Mouse (Mus musculus) gastrocnemius, postnatal 10 days (tissue): ENCODE measurements around the gene Myo16. TPM values are rescaled to one million over a fixed set of nuclear protein-coding genes. Genes with fewer than 3 reads are reported as not detected.

Source experiments
- DNase-seq: peaks from one replicate; pipeline ENCODE4 v3.0.0; 2021; ENCODE audit warnings: mixed read lengths
- total RNA-seq, 2 experiments: library from RNA; stranded (reverse); gene quantifications; 2 replicates each; pipeline ENCODE4 v1.2.3; 2021

Myo16 gene
- total RNA-seq, 2 experiments from 2014 or later, result 3.9 to 5.3 TPM

DNA sequence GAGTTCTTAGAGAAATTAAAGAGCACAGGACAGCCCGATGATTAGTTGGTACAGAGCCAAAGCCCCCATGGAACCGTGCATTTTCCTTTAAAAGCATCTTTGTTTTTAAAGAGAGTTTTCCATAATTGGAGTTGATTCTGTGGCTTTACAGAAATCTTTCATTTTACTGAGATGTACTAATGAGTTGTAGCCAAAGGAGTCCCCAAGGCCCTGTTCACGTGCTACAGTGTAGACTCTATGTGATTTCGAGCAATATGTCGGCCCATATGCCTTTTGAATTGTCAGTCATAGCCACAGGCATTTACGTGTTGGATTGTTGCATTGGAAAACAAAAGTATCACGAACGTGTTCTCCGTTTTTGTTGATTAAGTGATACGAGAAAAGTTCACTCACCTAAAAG lies 325.3 kb downstream of the Myo16 start:
- no peak for DNase-seq

DNA sequence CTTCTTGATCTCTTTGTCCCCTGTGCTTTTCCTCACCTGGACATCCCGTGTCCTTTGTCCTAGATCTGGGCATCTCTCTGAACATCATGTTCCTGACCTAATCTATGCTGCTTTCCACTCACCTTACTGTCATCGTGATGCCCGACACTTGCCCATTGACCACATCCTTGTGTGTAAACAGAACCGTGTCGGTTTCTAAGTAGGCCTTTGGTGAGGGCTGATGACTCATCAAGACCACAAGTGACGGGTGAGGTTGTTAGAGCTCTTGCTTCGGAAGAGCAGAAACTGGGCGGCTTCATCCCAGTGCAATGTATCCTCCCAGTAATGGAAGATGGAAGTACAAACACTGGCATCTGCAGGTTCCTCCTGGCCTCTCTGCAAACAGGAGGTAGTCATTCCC lies 327.1 kb downstream of the Myo16 start:
- no peak for DNase-seq

DNA sequence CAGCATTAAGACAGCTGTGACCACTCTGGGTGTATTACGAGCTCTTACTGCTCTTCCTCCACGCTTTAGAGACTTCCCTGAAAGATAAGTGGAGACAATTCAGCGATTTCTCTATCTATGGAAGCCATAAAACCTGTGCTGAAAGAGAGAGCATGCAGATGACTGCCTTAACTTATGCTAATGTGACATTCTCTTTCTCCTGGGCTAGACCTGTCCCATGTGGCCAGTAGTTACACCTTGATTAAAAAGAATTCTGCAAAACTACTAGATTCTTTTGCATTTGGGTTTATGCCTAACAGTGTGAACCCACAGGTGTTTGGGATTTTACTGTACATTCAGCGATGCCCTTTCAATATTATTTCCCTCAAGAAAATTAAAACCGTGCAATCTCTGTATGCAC lies 328.4 kb downstream of the Myo16 start:
- DNase-seq, result no peak

DNA sequence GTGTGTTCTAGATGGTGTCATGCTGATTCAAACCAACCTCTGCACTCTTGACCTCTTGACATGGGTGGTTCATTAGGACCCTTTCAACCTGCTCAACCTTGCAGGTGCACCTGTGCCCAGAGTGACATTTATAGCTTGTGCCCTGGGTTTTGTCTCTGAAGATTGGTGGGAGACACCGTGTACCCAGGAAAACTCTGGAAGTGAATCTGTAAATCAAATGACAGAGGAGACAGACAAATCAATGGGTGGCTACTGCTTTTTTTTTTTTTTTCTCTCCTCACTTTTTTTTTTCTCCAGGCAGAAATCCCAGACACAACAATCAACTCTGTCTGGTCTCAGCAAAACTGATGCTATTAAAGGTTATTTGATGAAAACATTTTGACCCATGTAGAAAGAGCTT lies 329.2 kb downstream of the Myo16 start:
- DNase-seq, result no peak

DNA sequence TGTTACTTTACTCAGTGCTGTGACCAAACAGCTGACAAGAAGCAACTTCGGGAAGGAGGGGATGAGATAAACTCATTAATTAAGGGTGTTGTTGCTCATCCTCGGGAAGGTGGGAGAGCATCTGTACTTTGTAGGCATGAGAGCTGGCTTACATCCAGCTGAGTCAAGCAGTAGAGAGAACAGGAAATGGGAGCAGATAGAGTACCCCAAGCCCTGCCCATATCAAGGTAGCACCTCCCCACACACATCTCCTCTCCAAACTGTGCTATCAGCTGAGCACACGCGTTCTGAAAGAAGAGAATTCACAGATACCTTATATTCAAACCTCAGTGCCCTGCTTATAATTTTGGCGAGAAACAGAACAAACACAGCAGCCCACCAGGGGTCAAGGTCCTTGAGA lies 330.1 kb downstream of the Myo16 start:
- DNase-seq, result no peak

DNA sequence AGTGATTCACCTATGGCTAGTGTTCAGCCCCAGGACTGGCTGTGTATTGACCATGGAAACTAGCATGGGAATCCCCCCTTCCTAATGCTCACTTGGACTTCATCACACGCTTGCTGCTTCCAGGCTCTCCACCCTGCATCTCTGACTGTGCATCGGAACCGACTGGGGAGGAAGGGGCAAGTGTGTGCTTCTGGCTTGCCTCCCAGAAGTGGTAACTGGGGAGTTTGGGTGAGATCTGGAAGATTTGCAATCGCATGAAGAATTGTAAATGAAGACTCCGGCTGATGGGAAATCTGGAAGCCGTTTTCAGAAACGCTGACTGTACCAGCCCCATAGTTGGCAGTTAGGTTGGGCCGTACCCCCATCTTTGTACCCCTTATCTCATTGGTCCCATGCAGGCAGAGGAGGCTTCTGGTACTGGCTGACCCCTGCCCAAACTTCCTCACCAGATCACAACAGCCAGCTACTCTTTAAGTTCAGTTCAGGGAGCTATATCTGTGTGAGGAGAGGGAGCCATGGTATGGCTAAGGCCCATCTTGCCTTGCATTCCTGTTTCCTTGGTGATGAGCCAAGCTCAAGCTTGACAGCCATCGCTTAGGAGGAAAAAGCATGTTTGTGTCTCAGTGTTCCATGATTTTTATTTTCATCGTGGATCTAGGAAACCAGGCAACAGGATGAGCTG lies 336.2 kb downstream of the Myo16 start:
- DNase-seq, result no peak

DNA sequence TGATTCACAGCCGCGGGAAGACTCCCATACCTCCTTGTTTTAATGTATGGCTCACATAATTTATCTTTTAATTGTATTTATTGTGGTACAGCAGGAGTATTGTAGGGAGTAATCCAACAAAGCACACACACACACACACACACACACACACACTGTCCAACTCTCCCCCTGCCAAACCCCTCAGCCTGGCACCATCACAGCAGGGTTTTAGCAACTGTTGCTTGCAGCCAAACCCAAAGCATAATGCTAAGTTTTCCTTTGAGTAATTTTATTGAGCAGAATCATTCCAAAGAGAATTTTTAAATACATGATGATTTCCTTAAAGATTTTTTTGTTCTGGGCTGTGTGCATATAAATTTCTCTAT lies 336.7 kb downstream of the Myo16 start:
- DNase-seq, result no peak

DNA sequence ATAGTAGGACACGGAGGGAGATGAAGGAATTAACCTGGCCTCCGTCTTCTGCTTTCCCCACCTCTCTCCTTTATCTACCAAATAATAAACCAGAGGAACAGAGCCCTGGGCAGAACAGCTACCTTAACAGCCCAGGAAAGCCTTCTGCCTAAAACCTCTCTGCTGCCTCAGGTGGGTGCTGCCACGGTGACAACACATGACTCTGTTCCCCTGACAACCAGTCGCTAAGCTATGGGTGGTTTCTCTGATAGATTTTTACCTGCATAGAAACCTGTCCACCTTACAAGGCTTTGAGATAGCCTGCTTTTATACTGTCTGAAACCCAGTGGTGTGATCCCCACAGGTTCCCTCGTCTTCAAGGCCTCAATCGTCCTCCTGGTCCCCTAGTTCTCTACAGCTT lies 337.2 kb downstream of the Myo16 start:
- no peak for DNase-seq

DNA sequence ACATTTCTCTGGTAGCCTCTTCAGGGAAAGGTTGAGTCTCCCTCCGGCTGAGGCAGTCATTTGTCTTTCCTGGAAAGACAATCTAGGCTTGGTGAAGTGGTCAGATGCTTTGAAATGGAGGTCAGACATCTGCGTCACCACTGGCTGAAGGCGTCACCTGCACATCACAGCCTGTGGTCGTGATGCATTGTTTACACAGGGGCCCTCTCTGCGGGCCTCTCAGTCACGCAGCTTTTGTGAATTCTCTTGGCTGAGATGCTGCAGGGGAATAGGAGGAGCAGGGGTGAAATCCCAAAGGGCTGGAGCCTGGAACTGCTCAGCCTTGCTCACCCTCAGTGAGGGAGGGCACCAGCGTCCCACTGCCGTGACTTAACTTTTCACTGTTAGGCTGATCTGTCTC lies 346.1 kb downstream of the Myo16 start:
- no peak for DNase-seq

DNA sequence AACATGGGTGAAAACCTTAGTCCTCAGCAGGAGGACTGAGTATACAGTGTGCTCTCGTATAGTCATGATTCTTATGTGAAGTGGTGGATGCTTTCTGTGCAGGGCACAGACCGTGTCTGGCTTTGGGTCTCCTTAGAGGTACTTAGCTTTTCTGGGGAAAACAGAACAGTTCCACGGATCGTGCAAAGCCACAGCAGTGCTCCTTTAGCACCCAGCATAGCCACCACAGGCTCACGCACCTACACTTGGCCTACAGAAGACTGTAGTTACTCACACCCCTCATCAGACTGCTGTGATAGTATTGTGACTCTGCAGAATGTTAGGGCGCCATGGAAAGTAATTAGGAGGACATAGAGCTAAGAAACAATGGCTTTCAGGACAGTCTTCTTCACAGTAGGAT lies 346.8 kb downstream of the Myo16 start:
- no peak for DNase-seq

DNA sequence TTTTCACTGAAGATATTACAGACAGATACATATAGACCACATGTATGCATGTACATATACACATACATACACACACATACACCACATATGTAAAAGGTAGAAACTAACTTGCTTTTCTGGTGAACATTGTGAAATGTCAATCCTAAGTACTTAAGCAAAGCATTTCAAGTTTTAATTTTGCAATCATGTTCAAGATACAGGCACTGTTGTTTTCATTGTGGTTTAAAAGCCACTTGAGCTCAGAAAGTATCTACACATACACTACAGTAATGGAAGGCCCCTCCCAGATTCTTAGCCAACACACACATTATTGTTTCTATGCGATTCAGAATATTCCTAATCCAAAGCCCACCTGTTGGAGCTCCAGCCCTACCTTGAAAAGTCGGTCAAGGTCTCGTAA lies 348.0 kb downstream of the Myo16 start:
- DNase-seq, result no peak

DNA sequence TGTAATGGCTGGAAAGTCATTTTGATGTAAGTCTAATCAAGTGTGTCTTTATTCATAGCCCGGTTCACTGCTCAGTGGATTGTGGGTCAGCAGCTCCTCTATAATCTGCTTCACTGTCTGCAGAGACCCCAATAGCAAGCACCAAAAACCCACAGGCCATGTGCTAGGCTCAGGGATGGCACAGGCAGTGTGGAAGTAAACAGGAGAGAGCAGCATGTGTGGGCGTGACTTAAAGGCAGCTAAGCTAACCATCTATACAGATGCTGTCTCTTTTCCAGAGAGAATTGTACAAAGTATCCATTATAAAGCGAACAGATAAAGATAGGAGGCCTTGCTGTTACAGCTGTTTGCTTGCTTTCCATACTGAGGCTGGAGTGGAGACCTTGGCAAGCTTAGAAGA lies 358.4 kb downstream of the Myo16 start:
- DNase-seq, result no peak

DNA sequence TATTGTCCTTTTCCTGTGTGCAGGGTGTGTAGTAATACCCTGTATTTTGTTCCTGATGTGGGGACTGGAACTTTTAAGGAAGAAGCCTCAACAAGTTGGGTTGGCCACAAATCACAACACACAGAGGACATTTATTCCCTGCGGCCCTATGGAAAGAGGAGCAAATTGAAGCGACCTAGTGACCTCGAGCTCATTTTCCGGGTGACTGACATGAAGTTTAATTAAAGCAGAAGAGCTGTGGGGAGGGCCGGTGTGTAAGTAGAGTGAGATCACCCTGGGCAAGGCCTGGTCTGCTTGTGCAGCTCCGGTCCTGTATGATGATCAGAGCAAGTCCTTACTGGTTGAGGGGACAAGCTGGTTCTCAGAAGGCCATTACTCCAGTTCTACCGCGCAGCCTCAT lies 363.7 kb downstream of the Myo16 start:
- no peak for DNase-seq

DNA sequence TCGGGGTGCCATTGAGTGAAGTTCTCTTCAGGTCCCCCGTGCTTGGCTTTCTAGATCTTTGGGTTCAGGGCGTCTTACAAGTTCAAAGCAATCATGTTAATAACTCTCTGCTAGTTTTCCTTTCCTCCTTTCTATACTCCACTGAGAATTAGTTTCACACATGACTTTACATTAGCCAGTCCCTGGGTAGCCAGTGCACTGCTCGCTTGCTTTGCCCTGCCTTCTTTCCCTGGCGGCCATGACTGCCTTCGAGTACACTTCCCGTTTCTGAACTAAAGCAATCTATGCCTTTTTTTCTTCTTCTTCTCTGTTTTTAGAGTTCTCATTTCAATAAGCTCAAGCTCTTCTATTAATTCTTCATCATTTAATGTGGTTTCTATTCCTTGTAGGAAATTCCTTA lies 365.6 kb downstream of the Myo16 start:
- no peak for DNase-seq

DNA sequence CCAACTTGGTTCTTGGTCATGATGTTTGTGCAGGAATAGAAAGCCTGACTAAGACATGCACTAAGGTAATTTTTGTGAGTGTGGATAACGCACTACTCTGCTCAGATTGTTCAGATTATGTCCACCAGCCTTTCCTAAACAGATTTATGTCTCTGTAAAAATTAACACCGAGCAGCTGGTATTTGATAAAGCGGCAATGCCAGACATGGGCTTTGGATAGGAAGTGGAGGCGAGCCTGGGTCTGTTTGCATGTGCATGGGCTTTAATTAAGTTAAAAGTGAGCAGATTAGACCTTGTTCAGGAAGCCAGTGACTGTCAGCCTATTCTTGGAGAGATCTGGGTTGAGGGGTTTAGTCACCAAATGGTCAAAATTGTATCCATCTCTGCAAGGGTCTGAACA lies 367.8 kb downstream of the Myo16 start:
- DNase-seq, result no peak

DNA sequence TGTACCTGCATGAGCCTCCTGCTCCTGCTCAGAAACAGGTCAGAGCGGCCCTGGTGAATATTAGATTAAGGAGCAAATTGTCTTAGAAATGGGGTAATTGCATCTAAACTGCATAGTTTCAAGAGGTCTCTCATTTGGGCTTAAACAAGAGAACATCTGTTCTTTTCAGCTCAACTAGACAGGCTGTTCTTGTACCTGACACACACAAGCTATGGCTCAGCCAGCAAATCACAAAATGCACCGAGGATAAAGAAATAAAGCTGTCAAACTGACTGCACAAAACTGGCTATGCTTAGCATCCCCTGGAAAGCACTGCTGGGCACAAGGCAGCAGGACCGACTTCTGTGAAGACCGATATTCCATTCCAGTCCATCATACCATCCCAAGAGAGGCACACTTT lies 372.0 kb downstream of the Myo16 start:
- DNase-seq, result no peak

DNA sequence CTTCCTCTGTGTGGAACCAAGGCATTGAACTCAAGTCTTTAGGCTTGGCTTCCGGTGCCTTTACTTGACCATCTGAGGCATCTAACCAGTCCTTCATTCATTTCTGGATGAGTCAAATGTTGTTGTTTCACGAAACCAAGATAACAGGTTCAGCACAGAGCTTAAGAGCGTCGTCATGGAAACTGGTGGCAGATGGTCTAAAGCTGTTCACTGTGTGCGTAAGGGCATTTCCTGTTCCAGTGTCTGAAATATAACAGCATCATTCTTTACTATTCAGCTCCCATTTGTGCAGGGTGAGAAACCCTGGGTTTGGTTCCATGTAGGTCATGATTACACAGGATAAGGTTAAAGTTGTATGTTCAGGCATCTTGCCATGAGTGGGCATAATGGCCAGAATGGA lies 372.9 kb downstream of the Myo16 start:
- DNase-seq, result no peak

DNA sequence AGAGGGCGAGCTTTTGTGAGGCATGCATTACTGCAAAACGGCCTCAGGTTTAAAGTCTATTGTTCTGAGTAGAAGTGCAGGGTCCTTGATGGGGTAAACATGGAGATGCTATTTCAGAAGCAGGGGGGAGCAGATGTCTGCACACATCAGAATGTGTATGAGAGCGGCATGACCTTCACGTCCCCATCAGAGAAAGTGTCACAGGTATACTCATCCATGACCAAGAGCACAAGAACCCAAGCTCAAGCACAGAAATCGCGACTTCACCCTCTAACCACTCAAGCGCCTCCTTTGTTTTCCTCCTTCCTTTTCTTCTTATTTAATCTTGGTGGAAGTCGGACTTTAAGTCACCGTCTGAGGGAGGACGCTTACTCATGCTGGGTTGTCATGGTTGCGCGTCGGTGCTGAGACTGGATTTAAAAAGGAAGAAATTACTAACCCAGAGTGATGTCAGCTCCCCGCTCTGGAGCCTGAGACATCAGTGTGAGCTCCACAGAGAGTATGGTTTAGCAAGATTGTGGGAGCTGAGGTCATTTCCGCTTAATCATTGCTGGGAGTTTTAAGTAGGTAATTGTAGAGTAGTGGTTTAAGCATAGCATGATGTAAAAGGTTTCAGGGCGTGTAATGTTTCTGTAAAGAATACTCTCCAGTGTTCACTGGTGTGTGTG lies 381.0 kb downstream of the Myo16 start:
- no peak for DNase-seq

DNA sequence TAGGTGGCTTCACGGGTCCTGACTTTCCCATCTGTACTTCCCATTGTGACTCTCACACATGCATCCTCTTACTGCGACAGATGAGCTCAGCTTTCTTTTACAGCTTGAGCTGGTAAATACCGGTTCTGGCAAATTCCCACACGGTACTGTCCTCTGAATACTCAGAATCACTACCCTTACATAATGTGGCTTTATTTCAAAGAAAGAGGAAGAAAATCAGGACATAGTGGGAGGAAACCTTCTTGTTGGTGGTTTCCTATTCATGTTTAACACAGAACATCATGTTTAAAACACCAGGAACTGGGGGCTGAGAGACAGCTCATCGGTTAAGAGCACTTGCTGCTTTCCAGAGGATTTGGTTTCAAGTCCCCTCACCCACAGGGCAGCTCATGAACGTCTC lies 384.6 kb downstream of the Myo16 start:
- DNase-seq, result no peak

DNA sequence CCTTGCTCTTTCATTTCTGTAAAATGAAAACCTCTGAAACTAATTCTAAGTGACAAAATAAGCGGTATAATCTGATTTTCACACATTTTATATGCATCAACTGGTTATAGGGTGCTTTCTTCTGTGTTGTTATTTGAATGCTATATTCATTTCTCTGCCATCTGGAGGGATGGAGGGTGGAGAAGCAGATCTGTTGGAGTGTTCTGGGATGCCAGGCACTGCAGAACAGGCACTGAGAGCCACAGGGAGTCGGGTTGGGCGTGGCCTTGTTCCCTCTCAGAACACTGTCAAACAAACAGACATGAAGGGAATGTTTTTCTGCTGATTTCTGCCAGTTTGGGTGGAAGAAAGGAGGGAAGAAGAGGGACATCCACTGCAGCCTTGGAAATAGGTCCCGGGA lies 386.0 kb downstream of the Myo16 start:
- DNase-seq, result no peak

DNA sequence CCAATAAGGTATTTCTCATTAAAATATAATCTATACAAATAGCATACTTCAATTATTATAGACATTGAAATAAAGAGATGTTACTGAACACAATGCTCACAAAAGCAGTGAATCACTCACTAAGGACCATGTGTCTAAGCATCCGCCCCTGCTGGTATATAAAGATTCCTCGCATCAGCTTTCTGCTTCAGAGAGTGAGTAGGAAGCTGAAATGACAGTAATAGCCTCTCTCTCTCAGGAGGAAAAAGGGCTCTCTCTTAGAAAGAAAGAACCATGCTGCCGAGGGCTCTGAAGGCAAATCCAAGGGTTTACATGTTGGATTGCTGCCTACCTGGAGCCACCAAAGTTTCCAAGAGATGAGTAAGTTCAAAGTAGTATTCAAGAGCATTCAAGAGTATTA lies 392.2 kb downstream of the Myo16 start:
- no peak for DNase-seq

DNA sequence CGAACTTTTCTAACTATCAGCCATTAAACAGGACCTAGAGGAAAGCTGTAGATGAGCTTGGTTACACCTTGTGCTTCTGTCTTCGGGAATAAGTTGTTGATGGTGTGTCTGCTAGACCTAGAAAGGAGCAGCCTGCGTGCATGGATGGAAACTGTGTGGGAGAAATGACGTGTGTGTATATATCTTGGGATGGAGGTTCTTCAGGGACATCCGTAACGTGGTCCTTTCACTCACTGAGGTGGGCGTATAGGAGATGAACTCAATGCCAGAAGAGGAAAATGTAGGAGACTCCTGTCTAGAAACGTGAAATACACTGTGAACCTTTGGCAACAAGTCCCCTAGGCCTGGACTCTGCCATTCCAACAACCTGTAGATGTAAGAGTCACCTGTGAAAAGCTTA lies 392.8 kb downstream of the Myo16 start:
- no peak for DNase-seq

DNA sequence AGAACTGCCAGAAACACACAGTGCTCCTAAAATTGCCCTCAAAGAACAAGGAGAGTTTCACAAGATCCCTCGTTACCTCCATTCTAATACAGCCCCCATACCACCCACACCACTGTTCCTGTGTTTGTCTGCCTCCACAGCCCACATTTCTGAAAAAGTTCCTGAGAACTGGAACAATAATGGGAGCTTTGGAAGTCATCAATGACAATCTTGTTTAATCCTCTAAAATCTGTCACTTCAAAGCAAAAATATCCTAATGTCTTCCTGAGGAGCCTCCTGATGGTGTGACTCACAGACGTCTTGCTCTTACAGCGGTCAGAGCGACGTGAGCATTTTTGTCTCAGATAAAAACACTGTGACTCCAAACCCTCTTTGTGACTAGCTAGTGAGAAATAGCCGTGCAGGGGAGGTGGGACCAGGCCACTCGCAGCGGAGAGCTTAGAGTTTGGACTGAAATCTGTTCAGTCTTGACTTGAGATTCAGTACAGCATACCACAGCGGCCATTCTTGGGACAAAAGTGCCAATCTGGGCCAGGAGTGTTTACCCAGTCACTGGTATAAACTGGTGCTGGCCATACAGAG lies 394.4 kb downstream of the Myo16 start:
- DNase-seq, result no peak

DNA sequence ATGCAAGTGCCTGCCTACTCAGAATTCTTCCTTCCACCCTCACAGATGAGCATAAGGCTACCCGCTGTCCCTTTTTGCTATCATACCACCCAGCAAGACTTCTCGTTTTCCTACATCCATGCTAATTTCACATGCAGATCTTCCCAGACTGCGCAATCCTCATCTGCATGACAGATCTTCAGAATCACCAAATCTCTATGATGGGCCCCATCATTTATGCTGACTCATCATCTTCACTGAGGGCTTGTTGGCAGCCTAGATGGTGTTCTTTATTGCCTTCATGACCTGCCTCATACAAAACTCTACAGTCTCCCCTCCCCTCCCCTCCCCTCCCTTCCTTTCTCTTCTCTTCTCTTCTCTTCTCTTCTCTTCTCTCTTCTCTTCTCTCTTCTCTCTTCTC lies 395.7 kb downstream of the Myo16 start:
- DNase-seq, result no peak
